Mouse (Mus musculus): ENCODE results near the gene 9230102O04Rik. TPM values are rescaled to one million over a fixed set of nuclear protein-coding genes. Genes with fewer than 3 reads are reported as not detected.

The 9230102O04Rik gene
- polyA plus RNA-seq, 1 experiment from 2014 or later: not detected

GRCm38 (mm10) chr2:9885217-9885770, 4.0 kb downstream of the 9230102O04Rik start:
- H3K36me3 ChIP-seq (ENCODE audit: insufficient read depth): no peaks in the 10 kb centered on the region
- no peak overlapping the region for H3K9ac ChIP-seq
- WGBS: 10% methylated on average over 14 of the region's 14 CpGs
- no peak overlapping the region for H3K4me3 ChIP-seq (ENCODE audit: low read depth, low read length)
- DNase-seq (no peak), ATAC-seq (ENCODE audit: insufficient read depth) (no peak)
- no peak overlapping the region for H3K4me2 ChIP-seq
- no peak for TF ChIP-seq CTCF (IDR thresholded peaks at IDR 0.05; ENCODE audit: low read depth)
- H3K4me1 ChIP-seq (ENCODE audit: insufficient read depth): peaks cover 7% of the 10 kb centered on the region; the same call in 1 of the 2 replicates
- H3K27me3 ChIP-seq (ENCODE audit: insufficient read depth, low read length): peaks cover 94% of the 10 kb centered on the region
- no peaks in the 10 kb centered on the region for H3K9me3 ChIP-seq (ENCODE audit: low read depth, low read length)
- H3K27ac ChIP-seq (ENCODE audit: low read depth): no peak overlapping the region

- H3K4me1 ChIP-seq (ENCODE audit: insufficient read depth): peaks cover 7% of the 10 kb centered on the region; the same call in 1 of the 2 replicates
- H3K9me3 ChIP-seq (ENCODE audit: low read depth, low read length): no peaks in the 10 kb centered on the region
- peaks cover 94% of the 10 kb centered on the region for H3K27me3 ChIP-seq (ENCODE audit: insufficient read depth, low read length)
- no peak overlapping the region for H3K9ac ChIP-seq
- TF ChIP-seq CTCF (IDR thresholded peaks at IDR 0.05; ENCODE audit: low read depth): no peak
- no peak for DNase-seq
- H3K27ac ChIP-seq (ENCODE audit: low read depth): no peak overlapping the region
- no peaks in the 10 kb centered on the region for H3K36me3 ChIP-seq (ENCODE audit: insufficient read depth)
- H3K4me3 ChIP-seq (ENCODE audit: low read depth, low read length): peak overlapping the region; percentile 22; the same call in 1 of the 2 replicates
- 3% methylated on average over 15 of the region's 15 CpGs for WGBS
- ATAC-seq (ENCODE audit: insufficient read depth): no peak
- peak overlapping the region; percentile 59 for H3K4me2 ChIP-seq
These were observed 4.7 kb downstream of the 9230102O04Rik start for GRCm38 (mm10) chr2:9884533-9885216.

GRCm38 (mm10) chr2:9883803-9884532, 5.4 kb downstream of the 9230102O04Rik start:
- 1% methylated on average over 27 of the region's 27 CpGs for WGBS
- ATAC-seq (ENCODE audit: insufficient read depth) (no peak), DNase-seq (no peak)
- Histone ChIP-seq H3K27ac (ENCODE audit: low read depth) (no peak overlapping the region), H3K9me3 (ENCODE audit: low read depth, low read length) (no peaks in the 10 kb centered on the region), H3K9ac (no peak overlapping the region), H3K4me3 (ENCODE audit: low read depth, low read length) (peak overlapping the region; percentile 22), H3K27me3 (ENCODE audit: insufficient read depth, low read length) (peaks cover 89% of the 10 kb centered on the region), H3K4me2 (peak overlapping the region; percentile 59), H3K4me1 (ENCODE audit: insufficient read depth) (peaks cover 7% of the 10 kb centered on the region; the same call in 1 of the 2 replicates), H3K36me3 (ENCODE audit: insufficient read depth) (no peaks in the 10 kb centered on the region)
- TF ChIP-seq CTCF (IDR thresholded peaks at IDR 0.05; ENCODE audit: low read depth): no peak

- no peaks in the 10 kb centered on the region for H3K9me3 ChIP-seq (ENCODE audit: low read depth, low read length)
- ATAC-seq (ENCODE audit: insufficient read depth) (no peak), DNase-seq (peak; percentile 51)
- H3K27me3 ChIP-seq (ENCODE audit: insufficient read depth, low read length): peaks cover 84% of the 10 kb centered on the region
- H3K4me1 ChIP-seq (ENCODE audit: insufficient read depth): peaks cover 7% of the 10 kb centered on the region; the same call in 1 of the 2 replicates
- H3K36me3 ChIP-seq (ENCODE audit: insufficient read depth): no peaks in the 10 kb centered on the region
- under 1% methylated on average over 43 of the region's 43 CpGs for WGBS
- peak overlapping the region; percentile 6; the same call in 1 of the 2 replicates for H3K9ac ChIP-seq
- TF ChIP-seq CTCF (IDR thresholded peaks at IDR 0.05; ENCODE audit: low read depth): no peak
- peak overlapping the region; percentile 59 for H3K4me2 ChIP-seq
- H3K27ac ChIP-seq (ENCODE audit: low read depth): no peak overlapping the region
- H3K4me3 ChIP-seq (ENCODE audit: low read depth, low read length): peak overlapping the region; percentile 32
These were observed 6.2 kb downstream of the 9230102O04Rik start for GRCm38 (mm10) chr2:9882926-9883802.

GRCm38 (mm10) chr2:9882371-9882925, 6.9 kb downstream of the 9230102O04Rik start:
- ATAC-seq (ENCODE audit: insufficient read depth) (no peak), DNase-seq (peak; percentile 73)
- WGBS: under 1% methylated on average over 39 of the region's 39 CpGs
- H3K4me1 ChIP-seq (ENCODE audit: insufficient read depth): peaks cover 7% of the 10 kb centered on the region; the same call in 1 of the 2 replicates
- TF ChIP-seq CTCF (IDR thresholded peaks at IDR 0.05; ENCODE audit: low read depth): no peak
- peak overlapping the region; percentile 32 for H3K4me3 ChIP-seq (ENCODE audit: low read depth, low read length)
- peak overlapping the region; percentile 59 for H3K4me2 ChIP-seq
- H3K9ac ChIP-seq: peak overlapping the region; percentile 6; the same call in 1 of the 2 replicates
- no peaks in the 10 kb centered on the region for H3K9me3 ChIP-seq (ENCODE audit: low read depth, low read length)
- H3K36me3 ChIP-seq (ENCODE audit: insufficient read depth): no peaks in the 10 kb centered on the region
- no peak overlapping the region for H3K27ac ChIP-seq (ENCODE audit: low read depth)
- peaks cover 82% of the 10 kb centered on the region for H3K27me3 ChIP-seq (ENCODE audit: insufficient read depth, low read length)

- Histone ChIP-seq H3K4me2 (peak overlapping the region; percentile 67), H3K4me3 (ENCODE audit: low read depth, low read length) (peak overlapping the region; percentile 35), H3K27ac (ENCODE audit: low read depth) (no peak overlapping the region), H3K36me3 (ENCODE audit: insufficient read depth) (no peaks in the 10 kb centered on the region), H3K9me3 (ENCODE audit: low read depth, low read length) (no peaks in the 10 kb centered on the region), H3K27me3 (ENCODE audit: insufficient read depth, low read length) (peaks cover 82% of the 10 kb centered on the region), H3K9ac (peak overlapping the region; percentile 20; the same call in 1 of the 2 replicates), H3K4me1 (ENCODE audit: insufficient read depth) (peaks cover 7% of the 10 kb centered on the region; the same call in 1 of the 2 replicates)
- peak; percentile 38 for DNase-seq
- no peak; the same call in 1 of the 2 replicates for ATAC-seq (ENCODE audit: insufficient read depth)
- TF ChIP-seq CTCF (IDR thresholded peaks at IDR 0.05; ENCODE audit: low read depth): 0 out of 2 replicates have a peak, but pooled peaks have one; percentile 1
- WGBS: 3% methylated on average over 13 of the region's 13 CpGs
These were observed 7.7 kb downstream of the 9230102O04Rik start for GRCm38 (mm10) chr2:9881611-9882023.

Measured in lung, embryonic 14.5 days (tissue).